Mouse (Mus musculus): ENCODE measurements around the gene Tctn1. TPM values are rescaled to one million over a fixed set of nuclear protein-coding genes. Genes with fewer than 3 reads are reported as not detected.
"Not testable (repeated sequence)": the region's sequence is repeated elsewhere in the genome, so short reads cannot be mapped to it uniquely, and the experiment has no call there.

The Tctn1 gene
- polyA plus RNA-seq, 1 experiment from 2014 or later, result 4.8 TPM

DNA sequence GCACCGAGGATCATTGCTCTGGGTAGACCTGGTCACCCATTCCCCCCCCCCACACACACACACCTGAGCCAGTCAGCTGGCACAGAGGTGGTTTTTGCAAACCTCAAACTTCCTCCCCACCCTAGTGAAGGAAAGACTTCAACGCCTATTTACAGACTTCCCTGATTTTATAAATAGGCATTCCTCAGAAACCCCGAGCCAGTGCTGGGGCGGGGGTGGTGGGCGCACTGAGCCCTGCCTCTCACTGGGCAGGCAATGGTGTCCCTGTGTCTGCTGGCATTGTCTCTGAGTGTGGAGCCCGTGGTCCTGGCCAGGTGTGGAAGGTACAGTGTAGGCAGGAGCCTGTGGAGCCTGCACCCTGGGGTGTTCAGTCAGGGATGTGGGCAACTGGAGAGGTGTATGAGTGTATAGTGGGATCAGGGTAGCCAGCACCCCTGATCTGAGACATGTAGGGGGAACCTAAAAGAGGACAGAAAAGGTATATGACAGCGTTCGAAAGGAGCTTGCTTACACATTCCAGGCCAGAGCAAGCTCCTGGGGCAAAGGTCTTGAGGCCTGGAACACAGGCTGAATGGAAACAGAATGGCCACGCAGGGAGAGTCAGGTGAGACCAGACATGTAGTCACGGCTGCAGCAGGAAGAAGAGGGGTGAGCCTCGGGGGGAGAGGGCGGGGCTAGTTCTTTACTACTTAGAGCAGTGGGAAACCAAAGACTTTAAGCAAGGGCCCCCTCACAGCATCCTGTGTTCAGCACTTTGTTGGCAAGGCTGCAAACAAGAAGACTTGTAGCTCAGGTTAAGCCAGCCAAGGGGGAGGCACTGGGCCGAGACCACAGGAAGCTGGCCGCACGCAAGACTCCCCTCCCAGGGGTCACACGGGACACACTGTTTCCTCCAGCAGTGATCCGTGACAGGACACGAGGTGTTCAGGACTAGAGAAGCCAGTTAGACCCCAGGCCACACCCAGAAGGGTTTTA is 44.3 kb downstream of the Tctn1 start:
- ATAC-seq (ENCODE audit: low FRiP score) (no peak), DNase-seq (ENCODE audit: low spot score, missing footprints) (no peak)
- 72% methylated on average over 18 of the region's 18 CpGs for WGBS

DNA sequence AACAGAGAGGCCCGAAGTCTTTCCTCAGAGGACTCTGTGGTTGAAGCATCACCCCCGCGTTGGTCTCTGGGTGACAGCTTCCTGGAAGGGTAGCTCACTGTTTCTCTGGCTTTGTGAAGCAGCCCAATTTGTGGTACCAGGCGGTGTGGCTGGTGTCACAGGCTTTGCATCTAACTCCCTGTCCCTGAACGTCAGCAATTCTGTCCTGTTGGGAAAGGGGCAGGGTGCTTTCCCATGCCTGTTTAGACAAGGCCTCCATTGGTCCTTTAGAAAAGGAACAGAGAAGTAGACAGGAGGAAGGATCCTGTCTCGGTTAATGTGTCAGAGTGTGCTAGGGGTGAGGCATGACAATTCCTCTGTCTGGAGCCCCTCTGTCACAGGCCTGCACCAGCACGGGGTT is 45.3 kb downstream of the Tctn1 start:
- Histone ChIP-seq H3K27ac (ENCODE audit: low read depth, low read length) (no peak overlapping the region), H3K4me3 (ENCODE audit: low read depth, low read length) (no peak overlapping the region)
- DNase-seq (ENCODE audit: low spot score, missing footprints), result no peak

More for the DNA sequence above, 44.3 kb downstream of the Tctn1 start:
- no peak overlapping the region for H3K27ac ChIP-seq (ENCODE audit: low read depth, low read length)
- H3K4me1 ChIP-seq (ENCODE audit: control insufficient read depth, insufficient read depth, low read length), result no peaks in the 10 kb centered on the region
- H3K9ac ChIP-seq (ENCODE audit: low read length), result no peak overlapping the region
- H3K4me3 ChIP-seq (ENCODE audit: low read depth, low read length), result no peak overlapping the region
- H3K27me3 ChIP-seq (ENCODE audit: control insufficient read depth, insufficient read depth, low read length), result no peaks in the 10 kb centered on the region
- no peak overlapping the region for H3K4me2 ChIP-seq
- no peaks in the 10 kb centered on the region for H3K9me3 ChIP-seq (ENCODE audit: control insufficient read depth, low read length)
- 0 out of 2 replicates have a peak, but pooled peaks cover 4% of the 10 kb centered on the region for H3K36me3 ChIP-seq (ENCODE audit: control insufficient read depth, insufficient read depth, low read length)

DNA sequence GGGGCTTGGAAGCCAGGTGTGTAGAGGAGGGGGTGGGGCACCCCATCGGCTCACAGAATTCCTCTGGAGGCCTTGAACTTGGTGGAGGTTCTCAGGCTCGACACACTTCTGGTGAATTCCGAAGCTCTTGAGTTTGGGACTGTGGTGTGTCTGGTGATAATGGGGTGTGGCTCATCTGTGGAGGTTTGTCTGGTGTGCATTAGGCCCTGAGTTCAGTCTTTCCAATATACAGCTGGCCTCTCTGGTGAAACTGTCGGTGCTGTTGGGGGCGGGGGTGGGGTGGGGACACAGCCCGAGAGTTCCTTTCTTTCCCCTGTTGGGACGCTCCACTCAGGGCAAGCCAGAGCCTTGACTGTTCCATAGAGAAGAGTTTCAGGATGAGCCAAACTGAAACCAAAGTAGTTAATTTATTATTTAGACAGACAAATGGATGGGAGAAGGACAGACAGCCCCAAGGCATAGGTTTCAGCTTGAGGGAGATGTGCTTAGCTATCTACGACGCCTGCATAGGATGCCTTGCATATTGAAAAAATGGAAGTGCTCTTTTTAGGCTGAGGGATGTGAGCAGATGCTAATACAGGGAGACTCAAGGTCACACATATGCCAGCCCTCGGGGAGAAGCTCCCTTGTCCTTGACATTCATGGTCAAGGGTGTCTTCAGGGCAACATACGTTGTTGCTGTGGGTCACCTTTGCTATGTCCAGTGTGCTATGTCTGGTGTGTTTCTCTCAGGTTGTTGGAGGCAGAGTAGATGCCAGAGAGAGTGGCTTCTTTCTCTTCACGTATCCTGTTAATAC is 46.0 kb downstream of the Tctn1 start:
- no peaks in the 10 kb centered on the region for H3K4me1 ChIP-seq (ENCODE audit: control insufficient read depth, insufficient read depth, low read length)
- no peak for ATAC-seq (ENCODE audit: low FRiP score)
- WGBS, result 89% methylated on average over 12 of the region's 12 CpGs

More for the DNA sequence above, 45.3 kb downstream of the Tctn1 start:
- Histone ChIP-seq H3K9me3 (ENCODE audit: control insufficient read depth, low read length) (no peaks in the 10 kb centered on the region), H3K36me3 (ENCODE audit: control insufficient read depth, insufficient read depth, low read length) (0 out of 2 replicates have a peak, but pooled peaks cover 4% of the 10 kb centered on the region), H3K27me3 (ENCODE audit: control insufficient read depth, insufficient read depth, low read length) (no peaks in the 10 kb centered on the region), H3K4me1 (ENCODE audit: control insufficient read depth, insufficient read depth, low read length) (no peaks in the 10 kb centered on the region), H3K9ac (ENCODE audit: low read length) (no peak overlapping the region), H3K4me2 (no peak overlapping the region)
- no peak for ATAC-seq (ENCODE audit: low FRiP score)
- WGBS, result 89% methylated on average over 7 of the region's 7 CpGs

DNA sequence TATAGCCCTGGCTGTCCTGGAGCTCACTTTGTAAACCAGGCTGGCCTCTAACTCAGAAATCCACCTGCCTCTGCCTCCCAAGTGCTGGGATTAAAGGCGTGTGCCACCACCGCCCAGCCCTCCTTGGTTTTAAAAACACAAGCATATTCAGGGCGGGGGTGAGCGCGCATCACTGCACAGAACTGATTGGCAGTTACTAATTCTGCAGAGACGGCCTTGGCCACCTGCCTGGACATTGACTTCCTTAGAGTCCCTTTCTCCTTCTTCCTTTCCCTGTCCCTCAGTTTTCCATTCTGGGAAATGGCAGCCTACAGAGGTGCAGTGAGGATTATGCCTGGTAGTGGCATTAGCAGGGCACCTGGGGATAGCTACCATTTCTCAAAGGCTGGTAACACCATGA is 46.6 kb downstream of the Tctn1 start:
- no peak for DNase-seq (ENCODE audit: low spot score, missing footprints)
- H3K4me2 ChIP-seq, result no peak overlapping the region
- H3K9ac ChIP-seq (ENCODE audit: low read length), result no peak overlapping the region
- H3K4me3 ChIP-seq (ENCODE audit: low read depth, low read length), result no peak overlapping the region
- no peaks in the 10 kb centered on the region for H3K4me1 ChIP-seq (ENCODE audit: control insufficient read depth, insufficient read depth, low read length)
- H3K9me3 ChIP-seq (ENCODE audit: control insufficient read depth, low read length), result no peaks in the 10 kb centered on the region
- WGBS, result 90% methylated on average over 6 of the region's 6 CpGs
- H3K36me3 ChIP-seq (ENCODE audit: control insufficient read depth, insufficient read depth, low read length), result 0 out of 2 replicates have a peak, but pooled peaks cover 4% of the 10 kb centered on the region
- no peak for ATAC-seq (ENCODE audit: low FRiP score)
- no peaks in the 10 kb centered on the region for H3K27me3 ChIP-seq (ENCODE audit: control insufficient read depth, insufficient read depth, low read length)
- no peak overlapping the region for H3K27ac ChIP-seq (ENCODE audit: low read depth, low read length)

More for the DNA sequence above, 46.0 kb downstream of the Tctn1 start:
- no peak overlapping the region for H3K9ac ChIP-seq (ENCODE audit: low read length)
- H3K9me3 ChIP-seq (ENCODE audit: control insufficient read depth, low read length), result no peaks in the 10 kb centered on the region
- 0 out of 2 replicates have a peak, but pooled peaks cover 4% of the 10 kb centered on the region for H3K36me3 ChIP-seq (ENCODE audit: control insufficient read depth, insufficient read depth, low read length)
- no peak overlapping the region for H3K4me2 ChIP-seq
- H3K27me3 ChIP-seq (ENCODE audit: control insufficient read depth, insufficient read depth, low read length), result no peaks in the 10 kb centered on the region
- no peak for DNase-seq (ENCODE audit: low spot score, missing footprints)
- no peak overlapping the region for H3K27ac ChIP-seq (ENCODE audit: low read depth, low read length)
- H3K4me3 ChIP-seq (ENCODE audit: low read depth, low read length), result no peak overlapping the region

DNA sequence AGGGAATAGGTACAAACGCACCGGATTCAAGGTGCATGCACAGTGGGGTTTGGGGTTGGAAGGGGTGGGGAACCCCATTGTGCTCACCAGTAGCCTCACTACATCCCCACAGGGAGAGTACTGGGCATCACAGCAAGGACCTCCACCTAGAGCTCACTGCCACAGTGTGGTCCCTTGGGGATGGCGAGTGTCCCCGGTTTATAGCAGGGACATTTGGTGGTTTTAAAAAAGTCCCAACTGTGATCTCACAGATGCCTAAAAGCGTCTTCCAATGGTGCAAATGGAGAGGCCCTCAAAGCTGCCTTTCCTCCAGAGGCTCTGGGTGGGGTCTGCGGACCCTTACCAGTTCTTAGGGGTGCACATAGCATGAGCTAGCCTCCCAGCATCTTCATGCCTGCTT is 50.4 kb downstream of the Tctn1 start:
- WGBS, result 87% methylated on average over 6 of the region's 6 CpGs
- H3K4me1 ChIP-seq (ENCODE audit: control insufficient read depth, insufficient read depth, low read length), result peaks cover 10% of the 10 kb centered on the region
- no peak overlapping the region for H3K27ac ChIP-seq (ENCODE audit: low read depth, low read length)
- no peak overlapping the region for H3K4me3 ChIP-seq (ENCODE audit: low read depth, low read length)
- DNase-seq (ENCODE audit: low spot score, missing footprints), result no peak
- H3K27me3 ChIP-seq (ENCODE audit: control insufficient read depth, insufficient read depth, low read length), result no peaks in the 10 kb centered on the region
- no peak overlapping the region for H3K9ac ChIP-seq (ENCODE audit: low read length)
- H3K36me3 ChIP-seq (ENCODE audit: control insufficient read depth, insufficient read depth, low read length), result 0 out of 2 replicates have a peak, but pooled peaks cover 4% of the 10 kb centered on the region
- no peaks in the 10 kb centered on the region for H3K9me3 ChIP-seq (ENCODE audit: control insufficient read depth, low read length)
- no peak for ATAC-seq (ENCODE audit: low FRiP score)
- H3K4me2 ChIP-seq, result no peak overlapping the region

DNA sequence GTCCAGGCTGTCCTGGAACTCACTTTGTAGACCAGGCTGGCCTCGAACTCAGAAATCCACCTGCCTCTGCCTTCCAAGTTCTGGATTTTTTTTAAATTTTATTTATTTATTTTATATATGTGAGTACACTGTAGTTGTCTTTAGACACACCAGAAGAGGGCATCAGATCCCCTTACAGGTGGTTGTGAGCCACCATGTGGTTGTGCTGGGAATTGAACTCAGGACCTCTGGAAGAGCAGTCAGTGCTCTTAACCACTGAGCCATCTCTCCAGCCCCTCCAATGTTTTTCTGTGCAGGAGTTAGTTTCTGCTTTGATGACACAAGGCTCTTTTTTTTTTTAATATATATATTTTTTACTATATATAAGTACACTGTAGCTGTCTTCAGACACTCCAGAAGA is 51.4 kb downstream of the Tctn1 start:
- H3K27ac ChIP-seq (ENCODE audit: low read depth, low read length); H3K27me3 ChIP-seq (ENCODE audit: control insufficient read depth, insufficient read depth, low read length); H3K4me2 ChIP-seq; H3K9me3 ChIP-seq (ENCODE audit: control insufficient read depth, low read length); ATAC-seq (ENCODE audit: low FRiP score); H3K9ac ChIP-seq (ENCODE audit: low read length); DNase-seq (ENCODE audit: low spot score, missing footprints); H3K36me3 ChIP-seq (ENCODE audit: control insufficient read depth, insufficient read depth, low read length); H3K4me3 ChIP-seq (ENCODE audit: low read depth, low read length): not testable (repeated sequence)
- peaks cover 11% of the 10 kb centered on the region for H3K4me1 ChIP-seq (ENCODE audit: control insufficient read depth, insufficient read depth, low read length)
- WGBS, result 93% methylated on average over 1 of the region's 1 CpGs

DNA sequence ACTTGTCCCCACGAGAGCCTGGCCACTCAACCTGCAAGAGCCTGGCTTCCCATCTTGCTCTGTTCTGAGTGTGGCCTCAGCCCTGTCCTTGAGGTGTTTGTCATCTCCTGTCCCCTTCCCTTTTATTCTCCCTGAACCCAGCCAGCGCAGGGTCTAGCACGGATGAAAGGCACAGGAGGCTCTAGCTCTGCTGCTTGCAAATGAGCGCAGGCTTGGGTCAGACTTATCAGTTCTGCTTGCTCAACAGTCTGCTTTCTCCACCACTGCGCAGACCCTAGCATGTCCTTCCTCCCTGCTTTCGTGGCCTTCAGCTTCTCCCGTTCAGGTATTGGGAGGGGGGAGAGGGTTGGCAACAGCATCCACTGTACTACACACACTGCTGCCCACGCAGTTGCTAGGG is 52.1 kb downstream of the Tctn1 start:
- H3K27me3 ChIP-seq (ENCODE audit: control insufficient read depth, insufficient read depth, low read length), result no peaks in the 10 kb centered on the region

DNA sequence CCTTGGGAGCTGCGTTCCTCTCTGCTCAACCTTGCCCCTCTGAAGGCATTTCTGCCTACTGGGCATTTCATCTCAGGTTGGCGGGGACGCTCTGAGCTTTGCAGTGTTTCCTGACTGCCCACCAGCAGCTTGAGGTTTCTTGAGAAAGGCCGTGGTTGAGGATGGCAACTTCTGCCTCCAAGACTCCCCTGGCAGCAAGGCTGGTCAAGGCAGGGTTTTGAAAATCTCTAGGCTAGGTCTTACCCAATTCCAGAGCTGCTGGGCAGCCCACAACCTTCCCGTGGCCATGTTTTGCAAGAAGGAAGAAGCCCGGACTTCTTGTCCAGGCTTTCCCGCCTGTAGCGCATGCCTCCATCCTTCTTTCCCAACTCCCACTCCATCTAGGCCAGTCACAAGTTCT is 53.4 kb downstream of the Tctn1 start:
- H3K36me3 ChIP-seq (ENCODE audit: control insufficient read depth, insufficient read depth, low read length), result no peaks in the 10 kb centered on the region
- H3K4me3 ChIP-seq (ENCODE audit: low read depth, low read length), result no peak overlapping the region
- H3K9me3 ChIP-seq (ENCODE audit: control insufficient read depth, low read length), result no peaks in the 10 kb centered on the region
- H3K4me2 ChIP-seq, result no peak overlapping the region
- 93% methylated on average over 8 of the region's 8 CpGs for WGBS
- ATAC-seq (ENCODE audit: low FRiP score) (no peak), DNase-seq (ENCODE audit: low spot score, missing footprints) (no peak)
- no peaks in the 10 kb centered on the region for H3K27me3 ChIP-seq (ENCODE audit: control insufficient read depth, insufficient read depth, low read length)
- no peak overlapping the region for H3K9ac ChIP-seq (ENCODE audit: low read length)
- H3K4me1 ChIP-seq (ENCODE audit: control insufficient read depth, insufficient read depth, low read length), result peaks cover 11% of the 10 kb centered on the region
- H3K27ac ChIP-seq (ENCODE audit: low read depth, low read length), result no peak overlapping the region

More for the DNA sequence above, 52.1 kb downstream of the Tctn1 start:
- no peak overlapping the region for H3K27ac ChIP-seq (ENCODE audit: low read depth, low read length)
- no peak overlapping the region for H3K4me2 ChIP-seq
- peaks cover 11% of the 10 kb centered on the region for H3K4me1 ChIP-seq (ENCODE audit: control insufficient read depth, insufficient read depth, low read length)
- DNase-seq (ENCODE audit: low spot score, missing footprints) (no peak), ATAC-seq (ENCODE audit: low FRiP score) (no peak)
- no peak overlapping the region for H3K4me3 ChIP-seq (ENCODE audit: low read depth, low read length)
- H3K36me3 ChIP-seq (ENCODE audit: control insufficient read depth, insufficient read depth, low read length), result 0 out of 2 replicates have a peak, but pooled peaks cover 4% of the 10 kb centered on the region
- no peak overlapping the region for H3K9ac ChIP-seq (ENCODE audit: low read length)
- no peaks in the 10 kb centered on the region for H3K9me3 ChIP-seq (ENCODE audit: control insufficient read depth, low read length)
- 91% methylated on average over 8 of the region's 8 CpGs for WGBS
